Mouse (Mus musculus) liver, embryonic 13.5 days (tissue): ENCODE results near the gene Rpl3. TPM values are rescaled to one million over a fixed set of nuclear protein-coding genes. Genes with fewer than 3 reads are reported as not detected.

Experiments used
- ATAC-seq: fragments of 200-750 bp; cut with Nextera tagmentation; 2 replicates; pipeline ENCODE4 v1.8.0; 2017; ENCODE audit warnings: low read depth, mild to moderate bottlenecking, moderate number of reproducible peaks, moderate library complexity
- DNase-seq: peaks from one replicate; pipeline ENCODE4 v3.0.0; 2022
- H3K27ac ChIP-seq: fragments of 300-500 bp; sonication (generic); 2 replicates; pipeline ENCODE4 v1.5.1; 2015; ENCODE audit warnings: moderate library complexity, mild to moderate bottlenecking, inconsistent platforms
- H3K27me3 ChIP-seq: fragments of 300-500 bp; sonication (generic); 2 replicates; pipeline ENCODE4 v1.6.1; 2015; ENCODE audit warnings: mild to moderate bottlenecking, inconsistent platforms
- H3K36me3 ChIP-seq: fragments of 300-500 bp; sonication (generic); 2 replicates; pipeline ENCODE4 v1.6.1; 2015; ENCODE audit warnings: mild to moderate bottlenecking, inconsistent platforms
- H3K4me1 ChIP-seq: fragments of 300-500 bp; sonication (generic); replicated peaks from 2 replicates; pipeline ENCODE4 v1.6.1; 2015; ENCODE audit warnings: inconsistent platforms
- H3K4me2 ChIP-seq: fragments of 300-500 bp; sonication (generic); 2 replicates; pipeline ENCODE4 v1.6.1; 2015; ENCODE audit warnings: inconsistent platforms, mild to moderate bottlenecking, moderate library complexity
- H3K4me3 ChIP-seq: fragments of 300-500 bp; sonication (generic); replicated peaks from 2 replicates; pipeline ENCODE4 v1.5.1; 2015; ENCODE audit warnings: mild to moderate bottlenecking, inconsistent platforms
- H3K9ac ChIP-seq: fragments of 300-500 bp; sonication (generic); 2 replicates; pipeline ENCODE4 v1.6.1; 2015; ENCODE audit warnings: mild to moderate bottlenecking, inconsistent platforms
- H3K9me3 ChIP-seq: fragments of 300-500 bp; sonication (generic); replicated peaks from 2 replicates; pipeline ENCODE4 v1.6.1; 2016; ENCODE audit warnings: inconsistent platforms
- WGBS: fragments of 180-500 bp; shearing (Covaris S2); methylation state at CpG from one replicate; pipeline ENCODE4 v1.1.7; 2015; ENCODE audit not compliant: insufficient replicate concordance; 5-methylcytosine and 5-hydroxymethylcytosine counted together
- polyA plus RNA-seq: library from polyadenylated mRNA; unstranded; fragments of >200 nt; fragmentation: Nextera tagmentation; extraction: Ambion mirVana; gene quantifications from 2 replicates; pipeline ENCODE4 v1.2.1, GENCODE M21; 2015

Gene Rpl3
- polyA plus RNA-seq, 1 experiment from 2014 or later: 807 TPM

GRCm38 (mm10) chr15:80051092-80051761 lies 40.4 kb downstream of the Rpl3 start:
- ATAC-seq (no peak), DNase-seq (no peak)
- Histone ChIP-seq H3K4me3 (no peak overlapping the region), H3K27me3 (peaks cover 5% of the 10 kb centered on the region; the same call in 1 of the 2 replicates), H3K36me3 (no peaks in the 10 kb centered on the region), H3K9me3 (0 out of 2 replicates have a peak, but pooled peaks cover 4% of the 10 kb centered on the region), H3K9ac (no peak overlapping the region), H3K4me1 (peaks cover 42% of the 10 kb centered on the region), H3K4me2 (no peak overlapping the region), H3K27ac (no peak overlapping the region)
- WGBS: 66% methylated on average over 19 of the region's 19 CpGs

GRCm38 (mm10) chr15:80050093-80050492 lies 41.6 kb downstream of the Rpl3 start:
- Histone ChIP-seq H3K9ac (no peak overlapping the region), H3K27me3 (peaks cover 5% of the 10 kb centered on the region; the same call in 1 of the 2 replicates), H3K4me2 (no peak overlapping the region), H3K4me1 (peaks cover 42% of the 10 kb centered on the region), H3K27ac (no peak overlapping the region), H3K9me3 (peaks cover 4% of the 10 kb centered on the region; the same call in 1 of the 2 replicates), H3K4me3 (no peak overlapping the region), H3K36me3 (no peaks in the 10 kb centered on the region)
- DNase-seq (no peak), ATAC-seq (no peak)
- WGBS: 45% methylated on average over 4 of the region's 4 CpGs

- Histone ChIP-seq H3K27ac (no peak overlapping the region), H3K4me2 (no peak overlapping the region; the same call in 1 of the 2 replicates), H3K36me3 (no peaks in the 10 kb centered on the region), H3K4me3 (no peak overlapping the region), H3K9ac (no peak overlapping the region), H3K9me3 (no peaks in the 10 kb centered on the region; the same call in 1 of the 2 replicates), H3K27me3 (peaks cover 5% of the 10 kb centered on the region; the same call in 1 of the 2 replicates), H3K4me1 (peaks cover 28% of the 10 kb centered on the region)
- 0% methylated on average over 5 of the region's 5 CpGs for WGBS
- ATAC-seq (0 out of 2 replicates have a peak, but pooled peaks have one; percentile 39), DNase-seq (no peak)
These were observed 43.7 kb downstream of the Rpl3 start for GRCm38 (mm10) chr15:80047973-80048372.

GRCm38 (mm10) chr15:80047242-80047641 lies 44.4 kb downstream of the Rpl3 start:
- DNase-seq (no peak), ATAC-seq (no peak)
- Histone ChIP-seq H3K4me1 (peaks cover 28% of the 10 kb centered on the region), H3K36me3 (no peaks in the 10 kb centered on the region), H3K27ac (no peak overlapping the region), H3K9ac (no peak overlapping the region), H3K27me3 (peaks cover 5% of the 10 kb centered on the region; the same call in 1 of the 2 replicates), H3K4me2 (no peak overlapping the region), H3K4me3 (no peak overlapping the region), H3K9me3 (no peaks in the 10 kb centered on the region; the same call in 1 of the 2 replicates)
- 52% methylated on average over 2 of the region's 2 CpGs for WGBS

- H3K4me1 ChIP-seq: peaks cover 23% of the 10 kb centered on the region
- H3K9me3 ChIP-seq: no peaks in the 10 kb centered on the region; the same call in 1 of the 2 replicates
- ATAC-seq: no peak
- no peak overlapping the region for H3K27ac ChIP-seq
- DNase-seq: no peak
- H3K36me3 ChIP-seq: no peaks in the 10 kb centered on the region
- H3K9ac ChIP-seq: no peak overlapping the region
- H3K4me2 ChIP-seq: no peak overlapping the region
- peaks cover 7% of the 10 kb centered on the region; the same call in 1 of the 2 replicates for H3K27me3 ChIP-seq
- H3K4me3 ChIP-seq: no peak overlapping the region
- WGBS: 89% methylated on average over 2 of the region's 2 CpGs
These were observed 45.9 kb downstream of the Rpl3 start for GRCm38 (mm10) chr15:80045749-80046148.

GRCm38 (mm10) chr15:80044249-80044648 lies 47.4 kb downstream of the Rpl3 start:
- H3K36me3 ChIP-seq: no peaks in the 10 kb centered on the region
- no peak overlapping the region for H3K4me2 ChIP-seq
- no peak overlapping the region for H3K9ac ChIP-seq
- no peak overlapping the region for H3K27ac ChIP-seq
- no peaks in the 10 kb centered on the region; the same call in 1 of the 2 replicates for H3K9me3 ChIP-seq
- WGBS: 69% methylated on average over 10 of the region's 10 CpGs
- peaks cover 7% of the 10 kb centered on the region; the same call in 1 of the 2 replicates for H3K27me3 ChIP-seq
- DNase-seq (no peak), ATAC-seq (no peak)
- peaks cover 22% of the 10 kb centered on the region for H3K4me1 ChIP-seq
- H3K4me3 ChIP-seq: no peak overlapping the region

- DNase-seq (no peak), ATAC-seq (no peak)
- Histone ChIP-seq H3K27ac (no peak overlapping the region), H3K36me3 (no peaks in the 10 kb centered on the region), H3K9ac (no peak overlapping the region), H3K4me1 (peaks cover 6% of the 10 kb centered on the region; the same call in 1 of the 2 replicates), H3K4me2 (no peak overlapping the region), H3K4me3 (no peak overlapping the region), H3K27me3 (0 out of 2 replicates have a peak, but pooled peaks cover 5% of the 10 kb centered on the region), H3K9me3 (no peaks in the 10 kb centered on the region; the same call in 1 of the 2 replicates)
- 34% methylated on average over 4 of the region's 4 CpGs for WGBS
These were observed 49.5 kb downstream of the Rpl3 start for GRCm38 (mm10) chr15:80042152-80042551.

GRCm38 (mm10) chr15:80038110-80038391 lies 53.6 kb downstream of the Rpl3 start:
- Histone ChIP-seq H3K9ac (no peak overlapping the region), H3K4me3 (no peak overlapping the region), H3K9me3 (no peaks in the 10 kb centered on the region), H3K4me2 (no peak overlapping the region), H3K27ac (no peak overlapping the region), H3K36me3 (no peaks in the 10 kb centered on the region), H3K4me1 (peaks cover 8% of the 10 kb centered on the region; the same call in 1 of the 2 replicates), H3K27me3 (0 out of 2 replicates have a peak, but pooled peaks cover 2% of the 10 kb centered on the region)
- ATAC-seq: no peak
- WGBS: 82% methylated on average over 2 of the region's 2 CpGs
- no peak for DNase-seq

GRCm38 (mm10) chr15:80037255-80038109 lies 54.2 kb downstream of the Rpl3 start:
- Histone ChIP-seq H3K9ac (no peak overlapping the region), H3K27me3 (0 out of 2 replicates have a peak, but pooled peaks cover 2% of the 10 kb centered on the region), H3K4me2 (no peak overlapping the region), H3K9me3 (no peaks in the 10 kb centered on the region), H3K36me3 (no peaks in the 10 kb centered on the region), H3K4me1 (peaks cover 8% of the 10 kb centered on the region; the same call in 1 of the 2 replicates), H3K4me3 (no peak overlapping the region), H3K27ac (no peak overlapping the region)
- DNase-seq (no peak), ATAC-seq (no peak)
- WGBS: 58% methylated on average over 11 of the region's 11 CpGs

- Histone ChIP-seq H3K36me3 (no peaks in the 10 kb centered on the region), H3K4me3 (no peak overlapping the region), H3K9ac (no peak overlapping the region), H3K4me2 (no peak overlapping the region), H3K27me3 (no peaks in the 10 kb centered on the region), H3K4me1 (peaks cover 8% of the 10 kb centered on the region; the same call in 1 of the 2 replicates), H3K9me3 (peaks cover 6% of the 10 kb centered on the region), H3K27ac (no peak overlapping the region)
- WGBS: 72% methylated on average over 6 of the region's 6 CpGs
- ATAC-seq (no peak), DNase-seq (no peak)
These were observed 56.3 kb downstream of the Rpl3 start for GRCm38 (mm10) chr15:80035341-80035885.

GRCm38 (mm10) chr15:80034913-80035312 lies 56.8 kb downstream of the Rpl3 start:
- Histone ChIP-seq H3K9me3 (peaks cover 6% of the 10 kb centered on the region), H3K36me3 (no peaks in the 10 kb centered on the region), H3K4me1 (peaks cover 8% of the 10 kb centered on the region; the same call in 1 of the 2 replicates), H3K4me3 (no peak overlapping the region), H3K27me3 (no peaks in the 10 kb centered on the region), H3K9ac (no peak overlapping the region), H3K27ac (no peak overlapping the region), H3K4me2 (no peak overlapping the region)
- 0 out of 2 replicates have a peak, but pooled peaks have one; percentile 23 for ATAC-seq
- no peak for DNase-seq
